Mouse (Mus musculus) layer of hippocampus, adult 9-11 months (tissue): ENCODE data around the gene Slc2a10.

ENCODE experiments used
- DNase-seq: peaks from one replicate; pipeline ENCODE4 v3.0.0; 2022

The Slc2a10 gene

DNA sequence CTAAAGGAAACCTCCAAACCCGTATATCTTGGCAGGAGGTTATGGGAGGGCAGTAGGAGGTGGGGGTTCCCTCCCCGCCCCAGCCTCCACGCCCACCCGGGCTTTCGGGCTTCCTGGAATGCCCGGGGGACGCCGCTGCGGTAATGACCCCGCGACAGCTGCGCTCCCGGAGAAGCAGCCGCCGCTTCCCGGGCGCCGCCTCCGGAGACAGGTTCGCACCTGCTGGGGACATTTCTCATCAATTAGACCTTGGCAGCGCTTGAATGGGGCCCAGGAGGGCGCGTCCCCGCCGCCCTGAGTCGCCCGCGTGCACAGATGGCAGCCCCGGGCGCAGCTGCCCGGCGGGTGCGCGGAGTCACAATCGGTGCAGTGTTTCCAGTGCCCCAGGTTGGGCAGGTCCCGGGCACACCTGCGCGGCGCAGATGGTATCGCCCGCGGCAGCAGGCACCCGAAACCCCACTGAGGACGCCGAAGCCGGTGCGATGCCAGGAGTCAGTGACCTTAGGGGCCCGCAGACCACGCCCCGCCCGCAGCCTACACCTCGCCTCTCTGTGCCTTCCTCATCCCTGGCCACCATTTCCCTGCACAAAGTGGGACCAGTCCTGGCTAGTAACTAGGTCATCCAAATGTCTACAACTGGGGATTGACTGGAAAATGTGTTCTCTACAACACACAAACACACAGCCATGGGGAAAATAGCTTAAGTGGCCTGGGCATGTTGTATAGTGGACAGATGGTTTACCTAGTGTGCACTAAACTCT lies 59.9 kb downstream of the Slc2a10 start:
- DNase-seq, result no peak

GRCm38 (mm10) chr2:165564101-165564500 lies 60.5 kb downstream of the Slc2a10 start:
- no peak for DNase-seq

DNA sequence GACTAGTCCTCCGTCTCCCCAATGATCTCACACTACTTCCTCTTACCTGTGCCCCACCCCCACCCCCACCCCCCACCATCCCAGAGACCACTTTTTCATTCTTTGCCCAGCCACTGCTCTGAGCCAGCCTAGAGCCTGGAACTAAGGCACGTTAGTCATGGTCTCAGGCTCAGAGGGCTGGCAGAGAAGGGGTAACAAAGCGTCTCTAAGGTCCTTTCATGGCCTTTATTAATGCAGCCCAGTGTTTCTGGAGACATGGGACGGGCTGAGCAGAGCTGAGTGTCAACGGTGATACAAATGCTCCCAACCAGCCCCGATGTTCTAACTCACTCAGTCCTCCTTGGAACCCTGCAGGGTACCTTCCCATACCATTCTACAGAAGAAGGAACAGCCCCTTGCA lies 61.0 kb downstream of the Slc2a10 start:
- DNase-seq, result no peak

DNA sequence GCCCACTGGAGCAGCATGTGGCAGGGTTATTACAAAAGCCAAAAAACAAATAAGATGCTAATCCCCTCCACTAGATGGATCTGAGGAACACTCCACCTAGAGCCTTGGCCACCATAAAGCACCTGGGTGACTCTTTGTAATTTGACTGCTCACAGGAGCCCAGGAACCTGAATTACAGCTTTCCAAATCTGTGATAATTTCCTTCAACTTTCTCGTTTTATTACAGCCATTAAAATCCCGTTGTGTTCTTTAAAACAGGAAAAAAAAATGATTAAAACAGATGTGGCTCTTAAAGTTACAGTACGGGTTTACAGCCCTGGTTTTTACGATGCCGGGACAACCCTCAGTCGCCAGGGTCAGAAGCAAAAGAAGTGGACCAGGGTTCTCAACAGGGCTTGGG lies 63.3 kb downstream of the Slc2a10 start:
- DNase-seq, result no peak

- DNase-seq, result no peak
Observed at GRCm38 (mm10) chr2:165567820-165568219, 64.2 kb downstream of the Slc2a10 start.

DNA sequence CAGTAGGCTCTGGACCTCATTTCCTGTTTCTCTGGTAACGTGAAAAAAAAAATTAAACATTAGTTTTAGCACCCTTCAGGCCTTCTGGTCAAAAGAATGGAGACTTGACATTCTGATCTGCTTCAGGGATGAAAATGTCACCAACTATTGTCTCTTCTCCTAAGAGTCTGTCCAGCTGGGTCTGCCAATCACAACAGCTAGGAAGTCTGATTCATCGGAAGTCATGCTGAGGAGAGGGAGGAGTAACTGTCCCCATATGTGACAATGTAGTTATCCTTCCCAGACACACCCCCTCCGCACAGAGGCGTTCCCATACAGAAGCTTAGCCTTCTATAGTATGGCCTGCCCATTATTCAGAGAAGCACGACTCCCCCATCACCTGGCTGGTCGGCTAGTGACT lies 65.3 kb downstream of the Slc2a10 start:
- no peak for DNase-seq
